Mouse (Mus musculus) brain, embryonic 18.5 days (tissue): Measurements from ENCODE around the gene Cldn34c2.
"Not testable (repeated sequence)": the region's sequence is repeated elsewhere in the genome, so short reads cannot be mapped to it uniquely, and the experiment has no call there.

Source experiments
- DNase-seq: peaks from one replicate; pipeline ENCODE4 v3.0.0-alpha.2; 2012; ENCODE audit warnings: low read depth, low spot score

The Cldn34c2 gene

DNA sequence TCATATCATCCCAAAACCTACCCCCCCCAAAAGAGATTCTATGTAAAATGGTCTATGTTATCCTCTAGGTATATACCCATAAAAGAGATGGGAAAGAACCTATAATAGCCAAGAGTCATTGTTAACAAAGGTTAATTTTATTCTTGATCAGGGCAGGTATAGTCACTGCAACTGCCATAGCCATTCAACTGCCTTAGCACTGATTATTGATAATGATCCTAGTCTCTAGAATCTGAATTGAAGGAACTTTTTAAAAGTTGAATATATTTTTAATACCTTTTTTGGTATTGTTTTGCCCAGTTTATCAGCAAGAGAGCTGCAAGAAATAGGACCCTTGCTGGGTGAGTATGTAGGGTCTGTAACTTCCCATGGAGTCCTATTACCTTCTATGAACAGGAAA, at the start of gene Cldn34c2:
TSS of gene Cldn34c2 (plus strand) at position 301 of the 400 bp plus-strand sequence.
- not testable (repeated sequence) for DNase-seq

DNA sequence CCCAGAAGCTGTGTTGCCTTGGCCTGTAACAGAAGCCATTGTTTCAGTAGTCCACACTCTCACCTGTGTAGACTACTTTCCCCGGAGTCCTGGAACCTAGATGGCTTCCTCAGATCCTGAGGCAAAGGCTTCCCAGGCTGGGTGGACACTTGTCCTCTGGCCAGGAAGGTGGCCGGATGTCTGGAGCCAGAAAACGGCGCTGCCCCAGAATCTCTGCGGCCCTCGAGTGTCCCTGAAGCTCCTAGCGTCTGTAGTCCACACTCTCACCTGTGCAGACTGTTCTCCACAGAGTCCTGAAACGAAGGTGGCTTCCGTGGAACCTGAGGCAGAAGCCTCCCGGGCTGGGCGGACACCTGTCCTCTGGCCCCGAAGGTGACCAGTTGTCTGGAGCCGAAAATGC, 30.1 kb upstream of the Cldn34c2 start:
- DNase-seq = not testable (repeated sequence)

DNA sequence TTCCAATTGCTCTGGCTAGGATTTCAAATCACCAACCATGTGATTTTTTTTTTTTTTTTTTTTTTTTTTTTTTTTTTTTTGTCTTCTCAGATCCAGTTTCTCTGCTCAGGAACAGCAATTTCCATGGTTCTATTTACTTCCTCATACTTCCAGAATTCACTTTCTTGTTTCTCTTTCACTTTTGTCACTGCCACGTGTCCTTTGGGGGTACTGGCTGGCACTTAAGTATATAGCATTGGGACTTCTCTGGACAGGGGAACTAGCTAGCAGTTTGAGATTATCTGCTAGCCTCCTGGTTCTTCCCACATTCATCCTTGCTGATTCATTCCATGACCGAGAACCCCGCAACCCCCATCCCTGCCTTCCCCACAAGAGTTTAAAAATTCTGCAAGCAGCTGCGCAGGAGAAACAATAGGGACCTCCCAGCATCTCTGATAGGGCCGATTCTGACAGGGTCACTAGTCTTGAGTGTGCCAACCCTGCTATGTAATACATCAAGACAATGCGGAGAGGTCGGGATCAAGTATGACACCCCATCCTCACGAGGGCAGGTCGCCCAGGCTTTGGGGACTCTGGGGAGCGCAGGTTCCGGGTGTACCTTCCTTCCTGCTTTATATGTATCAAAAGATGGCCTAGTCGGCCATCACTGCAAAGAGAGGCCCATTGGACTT, 30.8 kb downstream of the Cldn34c2 start:
- not testable (repeated sequence) for DNase-seq
